Mouse (Mus musculus) bone marrow macrophage, adult 2 months (primary cell): Measurements from ENCODE around the gene Plekhs1.

ENCODE experiments used
- CTCF ChIP-seq: IDR thresholded peaks from 2 replicates; pipeline ENCODE4 v1.5.1; 2012; ENCODE audit warnings: low read depth, mild to moderate bottlenecking, low read length, moderate library complexity
- POLR2A ChIP-seq: IDR thresholded peaks from 2 replicates; pipeline ENCODE4 v1.6.1; 2012; ENCODE audit warnings: mild to moderate bottlenecking, low read depth, low read length, borderline replicate concordance

GRCm38 (mm10) chr19:56418404-56418803 lies 43.0 kb upstream of the Plekhs1 start:
- TF ChIP-seq CTCF: no peak
- no peak for TF ChIP-seq POLR2A
